ENCODE assay signal across 8 mouse cellular contexts in genomic region chr16:18589804-18590790, GRCm38 (mm10). TPM values are rescaled to one million over a fixed set of nuclear protein-coding genes. Genes with fewer than 3 reads are reported as not detected.
A peak's percentile ranks its signal among the peaks of the same experiment; 100 is the strongest.
DNase-seq lines count a peak whose midpoint lies in the region; ATAC-seq and TF ChIP-seq lines count a peak whose summit lies in the region.

Gene Tbx1 (minus strand): TSS chr16:18590671.

- TF ChIP-seq EP300 in heart, postnatal 0 days (IDR thresholded peaks at IDR 0.05; ENCODE audit: low read depth), result no peak
- TF ChIP-seq EP300 in liver, embryonic 14.5 days (IDR thresholded peaks at IDR 0.05; ENCODE audit: low read depth), result no peak

- WGBS in heart, embryonic 13.5 days, result 3% methylated on average over 48 of the region's 48 CpGs
- WGBS in heart, postnatal 0 days, result 9% methylated on average over 46 of the region's 48 CpGs
- 2% methylated on average over 48 of the region's 48 CpGs for WGBS in liver, embryonic 14.5 days (ENCODE audit: insufficient replicate concordance)

- peak within 1 kb of the TSS; percentile 58 for H3K9ac ChIP-seq in heart, embryonic 13.5 days
- H3K9ac ChIP-seq in heart, postnatal 0 days (replicated peaks; ENCODE audit: low read depth, low read length), result no peak within 1 kb of the TSS
- H3K9ac ChIP-seq in liver, embryonic 14.5 days (replicated peaks), result no peak within 1 kb of the TSS

- H3K36me3 ChIP-seq in heart, embryonic 13.5 days, result no peaks in the 10 kb centered on the region
- no peaks in the 10 kb centered on the region for H3K36me3 ChIP-seq in heart, postnatal 0 days (replicated peaks; ENCODE audit: control insufficient read depth, insufficient read depth, low read length)
- H3K36me3 ChIP-seq in liver, embryonic 14.5 days (replicated peaks; ENCODE audit: control insufficient read depth, insufficient read depth, low read depth), result no peaks in the 10 kb centered on the region
- no peaks in the 10 kb centered on the region for H3K36me3 ChIP-seq in splenic B cell, adult 2 months (ENCODE audit: control insufficient read depth, insufficient read depth, low read length, poor library complexity, severe bottlenecking)

- H3K27me3 ChIP-seq in heart, embryonic 13.5 days (replicated peaks), result peaks cover 97% of the 10 kb centered on the region
- peaks cover 84% of the 10 kb centered on the region for H3K27me3 ChIP-seq in heart, postnatal 0 days (ENCODE audit: control insufficient read depth, insufficient read depth, low read length)
- peaks cover 78% of the 10 kb centered on the region for H3K27me3 ChIP-seq in liver, embryonic 14.5 days (ENCODE audit: control insufficient read depth, insufficient read depth, low read length)
- H3K27me3 ChIP-seq in splenic B cell, adult 2 months (ENCODE audit: control insufficient read depth, insufficient read depth, low read length, poor library complexity, severe bottlenecking), result peaks cover 4% of the 10 kb centered on the region; the same call in 1 of the 2 replicates

- peaks cover 56% of the 10 kb centered on the region for H3K4me1 ChIP-seq in heart, embryonic 13.5 days
- peaks cover 10% of the 10 kb centered on the region for H3K4me1 ChIP-seq in heart, postnatal 0 days (ENCODE audit: control insufficient read depth, insufficient read depth)
- H3K4me1 ChIP-seq in liver, embryonic 14.5 days (replicated peaks; ENCODE audit: control insufficient read depth in 2 of 2, insufficient read depth in 2 of 2, low read length in 1 of 2), result no peaks in the 10 kb centered on the region

- DNase-seq in heart, postnatal 25 days (ENCODE audit: low spot score), result no peak
- DNase-seq in Muller cell, postnatal 12 days (ENCODE audit: inconsistent ontology term), result peak; percentile 24
- no peak for DNase-seq in heart, postnatal 0 days (ENCODE audit: low spot score)
- DNase-seq in liver, embryonic 14.5 days (ENCODE audit: low read depth in 3 of 3, low spot score in 3 of 3), result no peak
- peak; percentile 50 for DNase-seq in splenic B cell, adult 2 months (ENCODE audit: low read depth, low spot score)
- no peak for DNase-seq in urinary bladder, adult 2 months (ENCODE audit: low spot score)
- no peak for DNase-seq in layer of hippocampus, adult 9-11 months

- intact Hi-C loops in heart, postnatal 25 days (cut with DNase I), result no loop called here

- peak; percentile 44 for TF ChIP-seq CTCF in heart, postnatal 0 days (IDR thresholded peaks at IDR 0.05; ENCODE audit: low read depth)
- TF ChIP-seq CTCF in liver, embryonic 14.5 days (IDR thresholded peaks at IDR 0.05; ENCODE audit: low read depth), result peak; percentile 70

- ATAC-seq in heart, embryonic 13.5 days (ENCODE audit: extremely low read depth, insufficient number of reproducible peaks, low FRiP score, low TSS enrichment), result no peak
- ATAC-seq in heart, postnatal 0 days (ENCODE audit: insufficient read depth, low read depth), result no peak
- no peak for ATAC-seq in liver, embryonic 14.5 days (ENCODE audit: insufficient read depth)

- no peak within 1 kb of the TSS for H3K27ac ChIP-seq in heart, embryonic 13.5 days (replicated peaks)
- H3K27ac ChIP-seq in heart, postnatal 0 days (ENCODE audit: low read depth), result no peak within 1 kb of the TSS
- H3K27ac ChIP-seq in liver, embryonic 14.5 days, result no peak within 1 kb of the TSS

- no peaks in the 10 kb centered on the region for H3K9me3 ChIP-seq in heart, embryonic 13.5 days
- no peaks in the 10 kb centered on the region for H3K9me3 ChIP-seq in heart, postnatal 0 days (replicated peaks; ENCODE audit: control insufficient read depth, low read length)
- no peaks in the 10 kb centered on the region for H3K9me3 ChIP-seq in liver, embryonic 14.5 days (ENCODE audit: control insufficient read depth, low read length)

- H3K4me2 ChIP-seq in heart, embryonic 13.5 days, result peak within 1 kb of the TSS; percentile 71
- H3K4me2 ChIP-seq in heart, postnatal 0 days (ENCODE audit: low read depth, low read length), result peak within 1 kb of the TSS; percentile 58
- H3K4me2 ChIP-seq in liver, embryonic 14.5 days (ENCODE audit: low read depth), result peak within 1 kb of the TSS; percentile 43

- peak within 1 kb of the TSS; percentile 47 for H3K4me3 ChIP-seq in heart, embryonic 13.5 days
- peak within 1 kb of the TSS; percentile 43 for H3K4me3 ChIP-seq in heart, postnatal 0 days (ENCODE audit: low read depth, low read length)
- peak within 1 kb of the TSS; percentile 25 to 33 for H3K4me3 ChIP-seq in liver, embryonic 14.5 days (ENCODE audit: insufficient read depth in 1 of 2, low read depth in 2 of 2, low read length in 2 of 2)

RNA-seq across cellular contexts. Expression of gene Tbx1, which starts in this region (rescaled TPM):
- polyA plus RNA-seq in heart, embryonic 13.5 days (2015; fragmentation: Nextera tagmentation; extraction: Ambion mirVana), result 0.42 and 1.1 TPM in 2 replicates
- total RNA-seq in heart, postnatal 25 days (2021), result under 1 TPM; 0.68 to 0.78 TPM
- total RNA-seq in heart, postnatal 0 days (2014; rRNA removed; ENCODE audit: low replicate concordance), result 2.1 TPM in 1 of 2 replicates, not detected in the other
- polyA plus RNA-seq in heart, postnatal 0 days (2015; fragmentation: Nextera tagmentation; extraction: Ambion mirVana), result 0.11 and 0.14 TPM in 2 replicates
- polyA plus RNA-seq in liver, embryonic 14.5 days (2012; rRNA removed), result 0.02 TPM in 1 of 2 replicates, not detected in the other
- not detected in 2 replicates for polyA plus RNA-seq in liver, embryonic 14.5 days (2014; fragmentation: Nextera tagmentation; extraction: Ambion mirVana)
- 2.0 and 4.1 TPM in 2 replicates for polyA plus RNA-seq in urinary bladder, adult 2 months (2012; rRNA removed)

Comparison
In these comparisons a context has a peak if more than half of its experiments do, and no peak if none do; other contexts are left out.
1. DNase-seq: peak in Muller cell, postnatal 12 days (single experiment) and splenic B cell, adult 2 months (single experiment); none in heart, postnatal 25 days (single experiment), heart, postnatal 0 days (single experiment), liver, embryonic 14.5 days (0 of 3), urinary bladder, adult 2 months (single experiment) and layer of hippocampus, adult 9-11 months (single experiment).
2. Peak in every context shown above with its lines, with median percentiles within 50 percentile points of each other: H3K4me2 ChIP-seq and H3K4me3 ChIP-seq.